Mouse (Mus musculus) G1E (cell line): ENCODE results near the gene Hist1h3g. TPM values are rescaled to one million over a fixed set of nuclear protein-coding genes. Genes with fewer than 3 reads are reported as not detected.
"Not testable (repeated sequence)": the region's sequence is repeated elsewhere in the genome, so short reads cannot be mapped to it uniquely, and the experiment has no call there.

Experiments used
- ATAC-seq: 2 replicates; pipeline ENCODE4 v1.8.0; 2016; ENCODE audit warnings: mild to moderate bottlenecking; ENCODE audit not compliant: insufficient number of reproducible peaks, poor library complexity, low FRiP score, severe bottlenecking; ENCODE audit errors: extremely low read depth
- DNase-seq: peaks from one replicate; pipeline ENCODE4 v3.0.0; 2012; ENCODE audit warnings: low spot score
- H3K27me3 ChIP-seq: 2 replicates; pipeline ENCODE4 v1.6.1; 2012; ENCODE audit warnings: mild to moderate bottlenecking, low read length, inconsistent platforms; ENCODE audit not compliant: insufficient read depth
- H3K36me3 ChIP-seq: replicated peaks from 2 replicates; pipeline ENCODE3; 2012; ENCODE audit warnings: mild to moderate bottlenecking, inconsistent platforms
- H3K4me1 ChIP-seq: 2 replicates; pipeline ENCODE4 v1.6.1; 2012; ENCODE audit warnings: low read depth, low read length, inconsistent platforms, mixed read lengths; ENCODE audit not compliant: insufficient read depth
- H3K4me3 ChIP-seq: 2 replicates; pipeline ENCODE4 v1.5.1; 2012; ENCODE audit warnings: low read depth, mild to moderate bottlenecking, inconsistent platforms, low read length, moderate library complexity, mixed read lengths
- H3K9me3 ChIP-seq: replicated peaks from 2 replicates; pipeline ENCODE4 v1.6.1; 2012; ENCODE audit warnings: inconsistent platforms
- CTCF ChIP-seq: IDR thresholded peaks from 2 replicates; pipeline ENCODE4 v1.5.1; 2012; ENCODE audit warnings: low read depth, low read length, inconsistent platforms, mixed read lengths
- GATA1 ChIP-seq: IDR thresholded peaks from 2 replicates; pipeline ENCODE4 v1.6.1; 2012; ENCODE audit warnings: borderline replicate concordance, low read length, inconsistent platforms, mixed read lengths
- GATA2 ChIP-seq: IDR thresholded peaks from 2 replicates; pipeline ENCODE4 v1.6.1; 2012; ENCODE audit warnings: low read depth, low read length, inconsistent platforms, borderline replicate concordance
- POLR2AphosphoS5 ChIP-seq: IDR thresholded peaks from 2 replicates; pipeline ENCODE4 v1.6.1; 2012; ENCODE audit warnings: low read depth, low read length, inconsistent platforms; ENCODE audit not compliant: insufficient replicate concordance
- TAL1 ChIP-seq: conservative IDR thresholded peaks from 2 replicates; pipeline ENCODE4 v1.6.1; 2012; ENCODE audit warnings: low read depth, low read length, inconsistent platforms, mixed read lengths
- polyA plus RNA-seq: library from polyadenylated mRNA; stranded (reverse); fragments of >175 nt; gene quantifications from 2 replicates; pipeline ENCODE4 v1.2.3, GENCODE M21; 2012
- total RNA-seq, 2 experiments: library from RNA; stranded (forward) in 1 of 2; stranded (reverse) in 1 of 2; fragments of 200-1000 nt in 1 of 2; fragments of >200 nt in 1 of 2; fragmentation: Nextera tagmentation in 1 of 2; gene quantifications; 2 replicates each; pipeline ENCODE4 v1.2.3; 2014 to 2017

Hist1h3g gene
- total and polyA plus RNA-seq, 3 experiments, result 12.1 to 647 (median 217) TPM

DNA sequence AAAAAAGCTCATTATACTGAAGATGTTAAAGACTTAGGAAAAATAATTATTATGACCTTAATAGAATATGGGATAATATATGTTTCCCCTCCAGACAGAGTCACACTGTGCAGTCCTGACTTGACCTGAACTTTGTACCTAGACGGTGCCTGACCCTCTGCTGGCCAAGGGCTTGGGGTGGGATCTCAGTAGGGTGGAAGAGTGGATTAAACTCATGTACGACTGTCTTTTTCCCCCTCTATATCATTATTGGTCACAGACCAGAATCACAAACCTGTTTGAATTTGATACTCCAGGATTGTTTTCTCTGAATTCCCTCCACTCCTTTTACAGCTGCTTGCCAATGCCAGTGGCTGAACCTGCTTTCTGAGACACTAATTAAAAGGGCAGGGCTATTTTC, 25.5 kb downstream of the Hist1h3g start:
- not testable (repeated sequence) for H3K9me3 ChIP-seq, H3K36me3 ChIP-seq, H3K27me3 ChIP-seq, DNase-seq, H3K4me3 ChIP-seq, ATAC-seq
- peak; percentile 97; the same call in 1 of the 2 replicates for TF ChIP-seq POLR2AphosphoS5
- peaks cover 25% of the 10 kb centered on the region for H3K4me1 ChIP-seq

DNA sequence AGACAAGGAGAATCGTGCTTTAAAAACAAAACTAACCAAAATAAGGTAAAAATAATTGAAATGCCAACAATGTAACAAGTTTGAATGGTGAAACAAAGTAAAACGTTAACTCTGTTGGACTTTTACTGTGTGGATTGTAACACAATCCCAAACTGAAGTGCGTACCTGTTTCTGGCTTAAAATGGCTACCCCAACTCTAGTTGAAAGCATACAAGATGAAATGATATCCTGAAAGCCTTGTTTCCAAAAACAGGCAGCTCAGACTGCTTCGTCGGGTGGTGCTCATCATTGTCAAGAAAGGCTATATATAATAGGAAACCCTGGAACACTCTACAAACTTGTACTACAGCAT, 26.3 kb downstream of the Hist1h3g start:
- DNase-seq, H3K9me3 ChIP-seq, H3K36me3 ChIP-seq, H3K27me3 ChIP-seq: not testable (repeated sequence)
- Histone ChIP-seq H3K4me1 (peaks cover 25% of the 10 kb centered on the region), H3K4me3 (peak overlapping the region; percentile 66; the same call in 1 of the 2 replicates)
- peak; percentile 24; the same call in 1 of the 2 replicates for ATAC-seq

DNA sequence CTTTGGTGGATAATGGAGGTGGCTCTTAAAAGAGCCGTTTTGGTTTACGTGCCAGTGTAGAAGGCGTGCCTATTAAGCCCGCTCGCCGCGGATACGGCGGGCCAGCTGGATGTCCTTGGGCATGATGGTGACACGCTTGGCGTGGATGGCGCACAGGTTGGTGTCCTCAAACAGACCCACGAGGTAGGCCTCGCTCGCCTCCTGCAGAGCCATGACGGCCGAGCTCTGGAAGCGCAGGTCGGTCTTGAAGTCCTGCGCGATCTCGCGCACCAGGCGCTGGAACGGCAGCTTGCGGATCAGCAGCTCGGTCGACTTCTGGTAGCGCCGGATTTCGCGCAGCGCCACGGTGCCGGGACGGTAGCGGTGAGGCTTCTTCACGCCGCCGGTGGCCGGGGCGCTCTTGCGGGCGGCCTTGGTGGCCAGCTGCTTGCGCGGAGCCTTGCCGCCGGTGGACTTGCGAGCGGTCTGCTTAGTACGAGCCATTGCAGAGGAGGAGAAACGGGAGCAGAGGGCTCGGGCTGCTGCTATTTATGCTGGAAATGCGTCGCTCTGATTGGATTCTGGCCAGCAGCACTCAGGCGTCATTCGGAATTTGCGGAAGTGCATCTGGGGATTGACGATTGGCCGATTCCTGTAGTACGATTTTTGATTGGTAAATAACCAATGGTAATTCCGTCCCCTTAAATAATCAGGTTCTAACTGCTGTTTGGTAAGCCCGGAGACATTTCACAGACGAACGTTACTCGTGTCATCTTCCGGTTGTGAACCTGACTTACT, 26.8 kb downstream of the Hist1h3g start, which contains the start of gene Hist1h3e:
Hist1h3e (minus strand) TSS at position 487 of the 777 bp plus-strand sequence.
- ATAC-seq, result peak; percentile 90
- not testable (repeated sequence) for H3K27me3 ChIP-seq, H3K9me3 ChIP-seq, H3K36me3 ChIP-seq
- DNase-seq, result peak; percentile 73
- Histone ChIP-seq H3K4me1 (peaks cover 22% of the 10 kb centered on the region), H3K4me3 (peak within 1 kb of the TSS; percentile 66)
- TF ChIP-seq POLR2AphosphoS5, result peak; percentile 98

DNA sequence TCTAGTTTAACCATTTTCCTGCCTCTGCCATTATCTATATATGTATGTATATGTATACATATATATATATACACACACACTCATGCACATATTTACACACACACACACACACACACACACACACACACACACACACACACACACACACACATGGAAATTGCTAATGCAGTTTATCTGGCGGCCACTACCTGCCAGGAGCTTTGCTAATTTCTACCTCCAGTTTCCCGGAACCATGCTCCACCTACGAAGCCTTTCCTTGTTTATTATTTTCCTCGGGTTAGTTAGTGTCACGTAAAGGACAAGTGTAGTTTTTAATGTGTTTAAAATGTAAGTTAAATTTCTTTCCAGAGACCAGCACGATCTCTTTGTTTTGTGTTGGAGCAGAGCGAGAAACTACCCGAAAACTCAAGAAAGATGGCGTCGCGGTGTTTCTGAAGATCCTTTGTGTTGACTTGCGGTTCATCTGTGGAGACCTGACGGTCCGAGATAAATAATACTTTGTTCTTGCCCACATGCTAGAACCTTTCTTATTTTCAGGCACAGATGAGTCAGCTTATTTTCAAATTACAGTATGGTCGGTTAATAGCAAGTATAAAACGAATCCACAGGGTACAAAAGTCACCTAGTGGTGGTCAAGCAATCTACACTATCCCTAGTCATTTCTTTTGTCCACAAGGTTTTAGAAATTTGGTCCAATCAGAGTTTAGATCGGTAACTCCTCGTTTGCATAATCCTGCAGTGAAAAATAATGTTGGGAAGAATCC, 27.7 kb downstream of the Hist1h3g start:
- no peaks in the 10 kb centered on the region for H3K36me3 ChIP-seq
- DNase-seq (peak; percentile 32), ATAC-seq (peak; percentile 42)
- no peaks in the 10 kb centered on the region for H3K9me3 ChIP-seq
- TF ChIP-seq TAL1, result peak; percentile 50; the same call in 1 of the 2 replicates
- TF ChIP-seq CTCF, result no peak
- H3K4me3 ChIP-seq, result peak overlapping the region; percentile 50; the same call in 1 of the 2 replicates
- H3K4me1 ChIP-seq, result peaks cover 21% of the 10 kb centered on the region
- H3K27me3 ChIP-seq, result no peaks in the 10 kb centered on the region

DNA sequence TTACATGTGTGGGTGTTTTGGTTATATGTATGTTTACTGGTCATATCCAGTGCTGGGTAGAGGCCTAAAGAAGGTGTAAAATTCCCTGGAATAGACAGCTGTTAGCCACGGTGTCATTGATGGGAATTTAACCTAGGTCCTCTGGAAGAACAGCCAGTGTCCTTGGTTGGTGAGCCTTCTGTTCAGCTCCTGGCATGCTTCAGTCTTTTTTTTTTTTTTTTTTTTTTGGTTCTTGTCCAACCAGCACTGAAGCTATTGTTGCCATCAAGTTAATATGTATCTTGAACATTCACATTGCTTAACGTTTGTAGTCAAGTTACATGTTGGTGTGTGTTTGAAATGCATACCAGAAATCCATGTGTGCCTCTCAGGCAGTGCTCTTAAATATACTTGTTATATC, 29.3 kb downstream of the Hist1h3g start:
- no peaks in the 10 kb centered on the region for H3K9me3 ChIP-seq
- DNase-seq, result no peak
- H3K4me3 ChIP-seq, result no peak overlapping the region
- H3K4me1 ChIP-seq, result peaks cover 23% of the 10 kb centered on the region
- H3K36me3 ChIP-seq, result no peaks in the 10 kb centered on the region
- TF ChIP-seq POLR2AphosphoS5 (no peak), GATA1 (no peak), CTCF (no peak), GATA2 (no peak), TAL1 (no peak)
- no peaks in the 10 kb centered on the region for H3K27me3 ChIP-seq
- no peak for ATAC-seq

DNA sequence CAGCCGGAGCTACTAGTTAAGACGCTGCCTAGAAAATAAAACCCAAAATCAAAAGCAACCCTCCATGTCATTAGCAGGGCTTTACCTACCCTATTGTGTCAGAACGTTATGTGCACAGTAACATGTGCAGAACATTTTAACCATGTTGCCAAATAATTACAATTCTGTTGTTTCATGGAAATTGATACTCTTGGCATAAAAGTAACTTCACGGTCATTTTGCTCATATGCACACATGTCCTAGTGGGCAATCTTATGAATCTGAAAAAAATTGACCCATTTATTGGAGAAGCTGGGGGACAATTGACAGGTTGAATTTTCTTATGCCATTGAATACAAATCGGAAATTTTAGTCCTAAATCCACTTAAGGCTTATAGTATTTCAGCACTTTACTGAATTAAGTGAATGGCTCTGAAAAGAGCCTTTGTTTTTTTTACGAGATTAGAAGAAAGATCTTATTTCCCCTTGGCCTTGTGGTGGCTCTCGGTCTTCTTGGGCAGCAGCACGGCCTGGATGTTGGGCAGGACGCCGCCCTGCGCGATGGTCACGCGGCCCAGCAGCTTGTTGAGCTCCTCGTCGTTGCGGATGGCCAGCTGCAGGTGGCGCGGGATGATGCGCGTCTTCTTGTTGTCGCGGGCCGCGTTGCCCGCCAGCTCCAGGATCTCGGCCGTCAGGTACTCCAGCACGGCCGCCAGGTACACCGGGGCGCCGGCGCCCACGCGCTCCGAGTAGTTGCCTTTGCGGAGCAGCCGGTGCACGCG, 35.2 kb downstream of the Hist1h3g start:
- not testable (repeated sequence) for H3K27me3 ChIP-seq, H3K36me3 ChIP-seq, DNase-seq, ATAC-seq, H3K9me3 ChIP-seq
- peak; percentile 99 for TF ChIP-seq POLR2AphosphoS5
- H3K4me1 ChIP-seq, result peaks cover 13% of the 10 kb centered on the region
- peak overlapping the region; percentile 58; the same call in 1 of the 2 replicates for H3K4me3 ChIP-seq
